Mouse (Mus musculus): ENCODE measurements around the gene Smad6. TPM values are rescaled to one million over a fixed set of nuclear protein-coding genes. Genes with fewer than 3 reads are reported as not detected.

Smad6 gene
- total RNA-seq, 2 experiments from 2014 or later = 9.8 to 13.6 TPM

GRCm38 (mm10) chr9:63967408-63968172 lies 54.3 kb downstream of the Smad6 start:
- DNase-seq (ENCODE audit: low spot score) = no peak
- intact Hi-C loops (cut with DNase I) = no loop called here

GRCm38 (mm10) chr9:63965579-63965981 lies 56.3 kb downstream of the Smad6 start:
- DNase-seq (ENCODE audit: low spot score) = no peak
- intact Hi-C loops (cut with DNase I) = no loop called here

- no peak for DNase-seq (ENCODE audit: low spot score)
- intact Hi-C loops (cut with DNase I) = no loop called here
These were observed 60.0 kb downstream of the Smad6 start for GRCm38 (mm10) chr9:63961881-63962280.

- intact Hi-C loops (cut with DNase I) = loop anchor here (1.0 kb wide), 1 partner anchor 59 kb away; no protein-coding TSS in a partner anchor
- no peak for DNase-seq (ENCODE audit: low spot score)
These were observed 61.1 kb downstream of the Smad6 start for GRCm38 (mm10) chr9:63960829-63961185.

GRCm38 (mm10) chr9:63959933-63960828 lies 61.7 kb downstream of the Smad6 start:
- intact Hi-C loops (cut with DNase I) = loop anchor here (1.0 to 5.0 kb wide), 3 partner anchors 43 to 65 kb away; no protein-coding TSS in a partner anchor
- no peak for DNase-seq (ENCODE audit: low spot score)

- no peak for DNase-seq (ENCODE audit: low spot score)
- intact Hi-C loops (cut with DNase I) = loop anchor here (2.0 to 5.0 kb wide), 2 partner anchors 42 to 65 kb away; no protein-coding TSS in a partner anchor
These were observed 62.5 kb downstream of the Smad6 start for GRCm38 (mm10) chr9:63959129-63959932.

GRCm38 (mm10) chr9:63958337-63959030 lies 63.4 kb downstream of the Smad6 start:
- DNase-seq (ENCODE audit: low spot score) = no peak
- intact Hi-C loops (cut with DNase I) = loop anchor here (1.0 to 5.0 kb wide), 3 partner anchors 41 to 129 kb away; no protein-coding TSS in a partner anchor

- intact Hi-C loops (cut with DNase I) = loop anchor here (1.0 to 5.0 kb wide), 3 partner anchors 40 to 130 kb away; no protein-coding TSS in a partner anchor
- DNase-seq (ENCODE audit: low spot score) = no peak
These were observed 64.1 kb downstream of the Smad6 start for GRCm38 (mm10) chr9:63957647-63958185.

- intact Hi-C loops (cut with DNase I) = loop anchor here (5.0 kb wide), 1 partner anchor 39 kb away; no protein-coding TSS in a partner anchor
These were observed 65.8 kb downstream of the Smad6 start for GRCm38 (mm10) chr9:63956052-63956451.

GRCm38 (mm10) chr9:63953691-63954090 lies 68.2 kb downstream of the Smad6 start:
- no peak for DNase-seq (ENCODE audit: low spot score)
- intact Hi-C loops (cut with DNase I) = no loop called here

More at GRCm38 (mm10) chr9:63956052-63956451, 65.8 kb downstream of the Smad6 start:
- no peak for DNase-seq (ENCODE audit: low spot score)

GRCm38 (mm10) chr9:63952591-63952990 lies 69.3 kb downstream of the Smad6 start:
- intact Hi-C loops (cut with DNase I) = no loop called here
- DNase-seq (ENCODE audit: low spot score) = no peak

- DNase-seq (ENCODE audit: low spot score) = no peak
- intact Hi-C loops (cut with DNase I) = no loop called here
These were observed 71.5 kb downstream of the Smad6 start for GRCm38 (mm10) chr9:63950357-63950756.

GRCm38 (mm10) chr9:63949393-63949792 lies 72.5 kb downstream of the Smad6 start:
- intact Hi-C loops (cut with DNase I) = no loop called here
- DNase-seq (ENCODE audit: low spot score) = no peak

- DNase-seq (ENCODE audit: low spot score) = no peak
- intact Hi-C loops (cut with DNase I) = no loop called here
These were observed 79.3 kb downstream of the Smad6 start for GRCm38 (mm10) chr9:63942608-63942982.

- DNase-seq (ENCODE audit: low spot score) = peak; percentile 62
- intact Hi-C loops (cut with DNase I) = no loop called here
These were observed 79.9 kb downstream of the Smad6 start for GRCm38 (mm10) chr9:63941747-63942607.

- no peak for DNase-seq (ENCODE audit: low spot score)
- intact Hi-C loops (cut with DNase I) = no loop called here
These were observed 85.6 kb downstream of the Smad6 start for GRCm38 (mm10) chr9:63936256-63936655.

- intact Hi-C loops (cut with DNase I) = no loop called here
- no peak for DNase-seq (ENCODE audit: low spot score)
These were observed 88.8 kb downstream of the Smad6 start for GRCm38 (mm10) chr9:63933068-63933467.

All from heart, postnatal 25 days (tissue).